20 mouse cellular contexts compared by ENCODE assay signal in the genomic region with DNA sequence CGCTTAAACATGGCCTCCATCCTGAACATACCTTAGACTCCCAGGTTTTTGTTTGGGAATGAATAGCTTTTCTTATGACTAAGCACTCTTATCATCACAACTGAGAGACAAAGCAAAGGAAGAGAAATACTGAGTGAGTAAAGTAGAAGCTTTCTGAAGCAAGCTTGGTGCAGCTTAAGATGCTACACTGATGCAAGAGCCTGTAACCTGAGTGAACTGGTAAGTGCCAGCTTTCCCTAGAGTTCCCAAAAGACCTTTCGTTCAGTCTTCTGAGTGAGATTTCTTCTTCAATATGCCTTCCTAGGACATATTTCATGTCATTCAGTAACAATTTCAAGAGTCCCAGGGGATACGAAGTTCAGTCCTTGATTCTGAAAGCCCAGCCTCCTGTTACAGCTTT. TPM values are rescaled to one million over a fixed set of nuclear protein-coding genes. Genes with fewer than 3 reads are reported as not detected.
DNase-seq lines count a peak whose midpoint lies in the region; ATAC-seq and TF ChIP-seq lines count a peak whose summit lies in the region.
"Had no signal": no experiment of that assay in that cellular context is flagged by ENCODE, and none has a peak within 500 bp of the region (broad histone marks: within the 10 kb centered on the region; RNA-seq: fewer than 3 reads in every experiment).

No protein-coding gene starts in this region.

- H3K27ac ChIP-seq in CH12.LX (ENCODE audit: insufficient read depth, low read depth), result peak overlapping the region; percentile 11; the same call in 1 of the 2 replicates
- peak overlapping the region; percentile 92 for H3K27ac ChIP-seq in liver, embryonic 12.5 days
- no peak overlapping the region for H3K27ac ChIP-seq in forebrain, postnatal 0 days (ENCODE audit: low read depth, low read length)
- no peak overlapping the region for H3K27ac ChIP-seq in kidney, embryonic 15.5 days
- H3K27ac ChIP-seq: gastrocnemius, adult 2 months; limb, embryonic 10.5 days had no signal

- peaks cover 20% of the 10 kb centered on the region for H3K79me2 ChIP-seq in CH12.LX (replicated peaks; ENCODE audit: control insufficient read depth, extremely low read depth, insufficient read depth, poor library complexity, severe bottlenecking)
- H3K79me2 ChIP-seq in myocyte (ENCODE audit: control insufficient read depth, insufficient read depth), result peaks cover 20% of the 10 kb centered on the region

- TF ChIP-seq EP300 in CH12.LX (IDR thresholded peaks at IDR 0.05; ENCODE audit: low read length), result no peak

- no peak for TF ChIP-seq POLR2A in CH12.LX (IDR thresholded peaks at IDR 0.05; ENCODE audit: low read depth, low read length)
- TF ChIP-seq POLR2A in myocyte (IDR thresholded peaks at IDR 0.05; ENCODE audit: insufficient read length, low read depth), result no peak

- DNase-seq in heart, adult 11 months, result peak; percentile 4
- DNase-seq in heart, postnatal 4 days, result no peak
- no peak for DNase-seq in CH12.LX (ENCODE audit: extremely low read depth)
- DNase-seq in forebrain, postnatal 0 days, result no peak
- no peak for DNase-seq in cerebellum, adult 8-10 months
- DNase-seq: adrenal gland, postnatal 25 days; cerebellum, adult 18-20 months; gastrocnemius, adult 2 months; heart, adult 18-20 months; kidney, adult 2 months; kidney, postnatal 25 days; lung, adult 18-20 months; retina, postnatal 1 day; right cerebral cortex, postnatal 4 days had no signal

- no peak for ATAC-seq in liver, embryonic 12.5 days
- ATAC-seq in forebrain, postnatal 0 days, result no peak
- ATAC-seq in kidney, embryonic 15.5 days (replicated peaks; ENCODE audit: low FRiP score), result no peak
- ATAC-seq: midbrain, embryonic 16.5 days; Patski had no signal

- H3K36me3 ChIP-seq in CH12.LX (replicated peaks in 1 of 2; ENCODE audit: control insufficient read depth in 1 of 2, insufficient read depth in 1 of 2, low read length in 1 of 2) (peaks cover 0 to 1% of the 10 kb centered on the region in 2 experiments), myocyte (ENCODE audit: control insufficient read depth, insufficient read depth) (no peaks in the 10 kb centered on the region)
- no peaks in the 10 kb centered on the region for H3K36me3 ChIP-seq in liver, embryonic 12.5 days
- no peaks in the 10 kb centered on the region for H3K36me3 ChIP-seq in forebrain, postnatal 0 days (ENCODE audit: insufficient read depth)
- no peaks in the 10 kb centered on the region for H3K36me3 ChIP-seq in kidney, embryonic 15.5 days
- H3K36me3 ChIP-seq: limb, embryonic 10.5 days had no signal

- TF ChIP-seq CTCF in CH12.LX (conservative IDR thresholded peaks at IDR 0.05 in 1 of 2, IDR thresholded peaks at IDR 0.05 in 1 of 2; ENCODE audit: low read depth in 2 of 2, low read length in 2 of 2), result no peak
- TF ChIP-seq CTCF in forebrain, postnatal 0 days (IDR thresholded peaks at IDR 0.05; ENCODE audit: low read depth), result no peak

- no peak overlapping the region for H3K4me2 ChIP-seq in CH12.LX (ENCODE audit: insufficient read depth, low read depth, poor library complexity, severe bottlenecking)
- peak overlapping the region; percentile 48 for H3K4me2 ChIP-seq in liver, embryonic 12.5 days
- H3K4me2 ChIP-seq in myocyte (ENCODE audit: low read depth), result peak overlapping the region; percentile 26
- no peak overlapping the region for H3K4me2 ChIP-seq in forebrain, postnatal 0 days (ENCODE audit: low read depth)
- no peak overlapping the region for H3K4me2 ChIP-seq in kidney, embryonic 15.5 days

- H3K4me1 ChIP-seq in CH12.LX (ENCODE audit: control insufficient read depth in 1 of 2, insufficient read depth in 2 of 2), result peaks cover 9 to 29% of the 10 kb centered on the region in 2 experiments
- peaks cover 73% of the 10 kb centered on the region for H3K4me1 ChIP-seq in liver, embryonic 12.5 days
- peaks cover 10% of the 10 kb centered on the region; the same call in 1 of the 2 replicates for H3K4me1 ChIP-seq in forebrain, postnatal 0 days (ENCODE audit: insufficient read depth)
- H3K4me1 ChIP-seq in kidney, embryonic 15.5 days, result peaks cover 8% of the 10 kb centered on the region

- in situ Hi-C loops in CH12.LX (cut with MboI; ENCODE audit: low pct_ligation_motif_present, low pct_unique_long_range_greater_than_20kb, low sequenced_read_pairs), result no loop called here

- no peaks in the 10 kb centered on the region for H3K9me3 ChIP-seq in CH12.LX (replicated peaks; ENCODE audit: low read length)
- H3K9me3 ChIP-seq in liver, embryonic 12.5 days (replicated peaks), result no peaks in the 10 kb centered on the region
- no peaks in the 10 kb centered on the region for H3K9me3 ChIP-seq in forebrain, postnatal 0 days (ENCODE audit: low read length)
- H3K9me3 ChIP-seq in kidney, embryonic 15.5 days (replicated peaks), result no peaks in the 10 kb centered on the region
- H3K9me3 ChIP-seq: limb, embryonic 10.5 days had no signal

- H3K9ac ChIP-seq in CH12.LX (ENCODE audit: insufficient read depth, low read depth), result peak overlapping the region; percentile 50
- H3K9ac ChIP-seq in liver, embryonic 12.5 days, result peak overlapping the region; percentile 23; the same call in 1 of the 2 replicates
- no peak overlapping the region for H3K9ac ChIP-seq in forebrain, postnatal 0 days
- no peak overlapping the region for H3K9ac ChIP-seq in kidney, embryonic 15.5 days

- 68% methylated on average over 3 of the region's 3 CpGs for WGBS in liver, embryonic 12.5 days (ENCODE audit: insufficient replicate concordance)
- WGBS in forebrain, postnatal 0 days, result 82% methylated on average over 3 of the region's 3 CpGs
- 70% methylated on average over 3 of the region's 3 CpGs for WGBS in kidney, embryonic 15.5 days

- H3K4me3 ChIP-seq in CH12.LX (replicated peaks in 1 of 3; ENCODE audit: low read depth in 2 of 3, low read length in 2 of 3, poor library complexity in 1 of 3) (no peak overlapping the region), myocyte (no peak overlapping the region)
- H3K4me3 ChIP-seq in liver, embryonic 12.5 days, result no peak overlapping the region
- H3K4me3 ChIP-seq in forebrain, postnatal 0 days (ENCODE audit: low read depth, low read length), result no peak overlapping the region
- no peak overlapping the region for H3K4me3 ChIP-seq in kidney, embryonic 15.5 days (replicated peaks)
- H3K4me3 ChIP-seq: gastrocnemius, adult 2 months; limb, embryonic 10.5 days had no signal

- dilution Hi-C loops in CH12.LX (cut with MboI; ENCODE audit: extremely low pct_ligation_motif_present, extremely low pct_unique_long_range_greater_than_20kb, low sequenced_read_pairs), result no loop called here

- TF ChIP-seq RAD21 in CH12.LX (IDR thresholded peaks at IDR 0.05; ENCODE audit: low read depth, low read length), result no peak

- H3K27me3 ChIP-seq in CH12.LX (replicated peaks) (no peaks in the 10 kb centered on the region), myocyte (ENCODE audit: control insufficient read depth, insufficient read depth, insufficient read length) (no peaks in the 10 kb centered on the region)
- no peaks in the 10 kb centered on the region for H3K27me3 ChIP-seq in liver, embryonic 12.5 days (replicated peaks)
- no peaks in the 10 kb centered on the region for H3K27me3 ChIP-seq in forebrain, postnatal 0 days (ENCODE audit: insufficient read depth, low read length)
- no peaks in the 10 kb centered on the region for H3K27me3 ChIP-seq in kidney, embryonic 15.5 days
- H3K27me3 ChIP-seq: Patski had no signal

- no peak overlapping the region for H3ac ChIP-seq in myocyte (ENCODE audit: control insufficient read depth, insufficient read length)

TF ChIP-seq in CH12.LX, 34 proteins besides CTCF, POLR2A, EP300 and RAD21 (continues in another document):
- TF ChIP-seq E2F4 (IDR thresholded peaks at IDR 0.05; ENCODE audit: insufficient replicate concordance, low read depth, low read length) (no peak), MAX (IDR thresholded peaks at IDR 0.05; ENCODE audit: low read length) (no peak), RCOR1 (conservative IDR thresholded peaks at IDR 0.05; ENCODE audit: low read depth, low read length) (no peak), ELF1 (IDR thresholded peaks at IDR 0.05; ENCODE audit: low read depth, low read length) (no peak)

TF ChIP-seq in myocyte, 11 proteins besides CTCF, POLR2A, EP300 and RAD21:
- TF ChIP-seq CEBPB (IDR thresholded peaks at IDR 0.05; ENCODE audit: insufficient read depth, poor library complexity, severe bottlenecking) (peak; percentile 99), MAX (IDR thresholded peaks at IDR 0.05; ENCODE audit: low read depth) (no peak)

RNA-seq across cellular contexts. Expression of a gene that starts 2.5 kb away (rescaled TPM):
- total RNA-seq in heart, postnatal 4 days (2021), result 10 to 100 TPM; 25.7 to 25.8 TPM
- 78.9 and 155 TPM in 2 replicates for total RNA-seq in CH12.LX (2012; rRNA removed)
- 227 and 291 TPM in 2 replicates for total RNA-seq in CH12.LX (2014; rRNA removed)
- 91.4 and 93.5 TPM in 2 replicates for polyA plus RNA-seq in CH12.LX (2012; ENCODE audit: insufficient read length, low read depth)
- polyA plus RNA-seq in liver, embryonic 12.5 days (2016; fragmentation: Nextera tagmentation; extraction: Ambion mirVana), result 51.1 and 56.7 TPM in 2 replicates
- 43.5 TPM for polyA plus RNA-seq in myocyte (2012; fragmentation: generic; extraction: Trizol)
- total RNA-seq in forebrain, postnatal 0 days (2014; rRNA removed), result 19.1 and 24.9 TPM in 2 replicates
- polyA plus RNA-seq in forebrain, postnatal 0 days (2015; fragmentation: Nextera tagmentation; extraction: Ambion mirVana), result 13.8 and 17.9 TPM in 2 replicates
- polyA plus RNA-seq in kidney, embryonic 15.5 days (2015; fragmentation: Nextera tagmentation; extraction: Ambion mirVana), result 30.0 and 33.5 TPM in 2 replicates

RNA-seq across cellular contexts. Expression of a gene that starts 8.5 kb away (rescaled TPM):
- total RNA-seq in heart, postnatal 4 days (2021), result 100 to 1,000 TPM; 117 to 118 TPM
- total RNA-seq in CH12.LX (2012; rRNA removed) (90.3 and 121 TPM in 2 replicates), CH12.LX (2014; rRNA removed) (288 and 342 TPM in 2 replicates)
- polyA plus RNA-seq in CH12.LX (2012; ENCODE audit: insufficient read length, low read depth) (193 and 201 TPM in 2 replicates), myocyte (2012; fragmentation: generic; extraction: Trizol) (72.7 TPM)
- polyA plus RNA-seq in liver, embryonic 12.5 days (2016; fragmentation: Nextera tagmentation; extraction: Ambion mirVana), result 130 and 131 TPM in 2 replicates
- 156 and 159 TPM in 2 replicates for total RNA-seq in forebrain, postnatal 0 days (2014; rRNA removed)
- 140 and 156 TPM in 2 replicates for polyA plus RNA-seq in forebrain, postnatal 0 days (2015; fragmentation: Nextera tagmentation; extraction: Ambion mirVana)
- polyA plus RNA-seq in kidney, embryonic 15.5 days (2015; fragmentation: Nextera tagmentation; extraction: Ambion mirVana), result 153 and 164 TPM in 2 replicates

RNA-seq across cellular contexts. Expression of a gene that starts 29.8 kb away (rescaled TPM):
- total RNA-seq in heart, postnatal 4 days (2021), result 10 to 100 TPM; 45.4 to 57.1 TPM
- total RNA-seq in CH12.LX (2012; rRNA removed), result 15.7 and 18.4 TPM in 2 replicates
- 41.2 and 49.2 TPM in 2 replicates for total RNA-seq in CH12.LX (2014; rRNA removed)
- 20.4 and 21.8 TPM in 2 replicates for polyA plus RNA-seq in CH12.LX (2012; ENCODE audit: insufficient read length, low read depth)
- polyA plus RNA-seq in liver, embryonic 12.5 days (2016; fragmentation: Nextera tagmentation; extraction: Ambion mirVana), result 30.0 and 30.3 TPM in 2 replicates
- polyA plus RNA-seq in myocyte (2012; fragmentation: generic; extraction: Trizol), result 6.3 TPM
- total RNA-seq in forebrain, postnatal 0 days (2014; rRNA removed), result 35.9 and 36.2 TPM in 2 replicates
- polyA plus RNA-seq in forebrain, postnatal 0 days (2015; fragmentation: Nextera tagmentation; extraction: Ambion mirVana), result 59.2 and 72.2 TPM in 2 replicates
- polyA plus RNA-seq in kidney, embryonic 15.5 days (2015; fragmentation: Nextera tagmentation; extraction: Ambion mirVana), result 57.0 and 69.9 TPM in 2 replicates

Comparison
In these comparisons a context has a peak if more than half of its experiments do, and no peak if none do; other contexts are left out.
1. H3K27ac ChIP-seq: peak in CH12.LX (single experiment) and liver, embryonic 12.5 days (single experiment); none in forebrain, postnatal 0 days (single experiment) and kidney, embryonic 15.5 days (single experiment).
2. H3K4me2 ChIP-seq: peak in liver, embryonic 12.5 days (single experiment) and myocyte (single experiment); none in CH12.LX (single experiment), forebrain, postnatal 0 days (single experiment) and kidney, embryonic 15.5 days (single experiment).
3. H3K9ac ChIP-seq: peak in CH12.LX (single experiment) and liver, embryonic 12.5 days (single experiment); none in forebrain, postnatal 0 days (single experiment) and kidney, embryonic 15.5 days (single experiment).